Mouse (Mus musculus) stomach, postnatal 0 days (tissue): ENCODE results near the gene Atad2b.

Source experiments
- CTCF ChIP-seq: IDR thresholded peaks from 2 replicates; pipeline ENCODE4 v1.5.1; 2016; ENCODE audit warnings: antibody characterized with exemption, low read depth, mild to moderate bottlenecking, moderate library complexity
- EP300 ChIP-seq: optimal IDR thresholded peaks from 2 replicates; pipeline ENCODE3; 2016; ENCODE audit warnings: antibody characterized with exemption

DNA sequence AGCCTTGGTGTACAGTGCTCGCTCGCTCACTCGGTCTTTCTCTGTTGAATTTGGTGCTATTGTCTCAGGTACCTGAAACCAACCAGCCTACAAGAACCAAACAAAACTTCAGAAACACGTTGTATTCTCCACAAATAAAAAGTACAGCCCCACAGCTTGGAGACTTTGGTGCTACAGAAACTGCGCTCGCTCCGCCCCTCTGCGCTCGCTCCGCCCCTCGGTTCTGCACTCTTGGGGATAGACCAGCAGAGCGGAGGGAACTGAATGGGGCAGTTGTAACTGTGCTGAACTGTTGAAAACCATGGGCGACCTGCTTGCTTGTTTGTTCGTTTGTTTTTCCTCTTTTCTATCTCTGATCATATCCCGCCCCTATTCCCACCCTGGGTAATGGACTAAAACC is 127.0 kb downstream of the Atad2b start:
- TF ChIP-seq CTCF (no peak), EP300 (no peak)
